Mouse (Mus musculus) MEL (cell line): ENCODE results near the gene Atp23. TPM values are rescaled to one million over a fixed set of nuclear protein-coding genes. Genes with fewer than 3 reads are reported as not detected.

Source experiments
- DNase-seq: peaks from one replicate; pipeline ENCODE4 v3.0.0; 2011; ENCODE audit warnings: low read depth, low spot score
- H3K27ac ChIP-seq: 2 replicates; pipeline ENCODE4 v1.5.1; 2012; ENCODE audit warnings: low read depth, mild to moderate bottlenecking, control low read depth, low read length, moderate library complexity; ENCODE audit not compliant: control insufficient read depth
- H3K27me3 ChIP-seq, 2 experiments: fragments of 150-350 bp in 1 of 2; sonication (generic) in 1 of 2; 2 replicates each; pipeline ENCODE4 v1.6.1; 2012; ENCODE audit warnings: low read length in 2 of 2, mild to moderate bottlenecking in 2 of 2, improper control_type of control experiment in 1 of 2, moderate library complexity in 1 of 2; ENCODE audit not compliant: insufficient read depth in 2 of 2, control insufficient read depth in 1 of 2
- H3K36me3 ChIP-seq, 2 experiments: 2 replicates each; pipeline ENCODE4 v1.6.1; 2012 to 2014; ENCODE audit warnings: low read length in 2 of 2, improper control_type of control experiment in 1 of 2, inconsistent platforms in 1 of 2, mild to moderate bottlenecking in 1 of 2; ENCODE audit not compliant: insufficient read depth in 2 of 2, control insufficient read depth in 1 of 2
- H3K4me1 ChIP-seq, 2 experiments: fragments of 150-350 bp in 1 of 2; sonication (generic) in 1 of 2; 2 replicates each; pipeline ENCODE4 v1.6.1; 2012; ENCODE audit warnings: low read length in 2 of 2, improper control_type of control experiment in 1 of 2, mild to moderate bottlenecking in 1 of 2; ENCODE audit not compliant: insufficient read depth in 2 of 2, control insufficient read depth in 1 of 2
- H3K4me3 ChIP-seq, 2 experiments: fragments of 150-350 bp in 1 of 2; sonication (generic) in 1 of 2; 2 replicates each; pipeline ENCODE4 v1.5.1; 2012; ENCODE audit warnings: low read depth in 2 of 2, low read length in 2 of 2, mild to moderate bottlenecking in 2 of 2, moderate library complexity in 2 of 2, control low read depth in 1 of 2, improper control_type of control experiment in 1 of 2; ENCODE audit not compliant: control insufficient read depth in 1 of 2, insufficient read depth in 1 of 2
- H3K79me2 ChIP-seq: 2 replicates; pipeline ENCODE4 v1.6.1; 2012; ENCODE audit warnings: mild to moderate bottlenecking, low read length, moderate library complexity; ENCODE audit not compliant: control insufficient read depth, poor library complexity, insufficient read depth
- H3K9ac ChIP-seq: 2 replicates; pipeline ENCODE4 v1.6.1; 2012; ENCODE audit warnings: low read depth, mild to moderate bottlenecking, control low read depth, low read length, moderate library complexity; ENCODE audit not compliant: control insufficient read depth, poor library complexity, severe bottlenecking
- H3K9me3 ChIP-seq: fragments of 150-350 bp; sonication (generic); replicated peaks from 2 replicates; pipeline ENCODE4 v1.6.1; 2012; ENCODE audit warnings: mild to moderate bottlenecking, low read length, improper control_type of control experiment, moderate library complexity; ENCODE audit not compliant: insufficient read depth
- CHD1 ChIP-seq: IDR thresholded peaks from 2 replicates; pipeline ENCODE4 v1.6.1; 2012; ENCODE audit warnings: low read depth, mild to moderate bottlenecking, inconsistent platforms, low read length, improper control_type of control experiment
- CHD2 ChIP-seq: IDR thresholded peaks from 2 replicates; pipeline ENCODE4 v1.6.1; 2011; ENCODE audit warnings: low read length, improper control_type of control experiment
- MAFK ChIP-seq: IDR thresholded peaks from 2 replicates; pipeline ENCODE4 v1.6.1; 2011; ENCODE audit warnings: low read depth, mild to moderate bottlenecking, low read length, improper control_type of control experiment, borderline replicate concordance
- MAZ ChIP-seq: IDR thresholded peaks from 2 replicates; pipeline ENCODE4 v1.6.1; 2012; ENCODE audit warnings: low read depth, mild to moderate bottlenecking, inconsistent platforms, low read length, improper control_type of control experiment
- MXI1 ChIP-seq: IDR thresholded peaks from 2 replicates; pipeline ENCODE4 v1.6.1; 2011; ENCODE audit warnings: mild to moderate bottlenecking, low read depth, low read length, improper control_type of control experiment
- MYC ChIP-seq: IDR thresholded peaks from 2 replicates; pipeline ENCODE4 v1.6.1; 2011; ENCODE audit warnings: low read depth, mild to moderate bottlenecking, low read length, improper control_type of control experiment, moderate library complexity
- NELFE ChIP-seq: IDR thresholded peaks from 2 replicates; pipeline ENCODE4 v1.6.1; 2011; ENCODE audit warnings: low read depth, low read length, improper control_type of control experiment
- POLR2AphosphoS2 ChIP-seq: IDR thresholded peaks from 2 replicates; pipeline ENCODE4 v1.6.1; 2011; ENCODE audit warnings: low read length, improper control_type of control experiment
- POLR2AphosphoS5 ChIP-seq: IDR thresholded peaks from 2 replicates; pipeline ENCODE4 v1.6.1; 2012; ENCODE audit warnings: low read depth, borderline replicate concordance, mild to moderate bottlenecking, inconsistent platforms, low read length, moderate library complexity, mixed read lengths
- RCOR1 ChIP-seq: IDR thresholded peaks from 2 replicates; pipeline ENCODE4 v1.6.1; 2012; ENCODE audit warnings: low read depth, mild to moderate bottlenecking, inconsistent platforms, low read length, improper control_type of control experiment
- SIN3A ChIP-seq: IDR thresholded peaks from 2 replicates; pipeline ENCODE4 v1.6.1; 2012; ENCODE audit warnings: low read length, improper control_type of control experiment, inconsistent platforms
- SMC3 ChIP-seq: IDR thresholded peaks from 2 replicates; pipeline ENCODE4 v1.6.1; 2011; ENCODE audit warnings: low read depth, low read length, improper control_type of control experiment
- TAL1 ChIP-seq: IDR thresholded peaks from 2 replicates; pipeline ENCODE4 v1.6.1; 2012; ENCODE audit warnings: mild to moderate bottlenecking, inconsistent platforms, low read length, moderate library complexity, mixed read lengths
- UBTF ChIP-seq: IDR thresholded peaks from 2 replicates; pipeline ENCODE4 v1.6.1; 2012; ENCODE audit warnings: low read depth, mild to moderate bottlenecking, inconsistent platforms, low read length, improper control_type of control experiment, moderate library complexity, borderline replicate concordance; ENCODE audit not compliant: insufficient read depth
- USF1 ChIP-seq: IDR thresholded peaks from 2 replicates; pipeline ENCODE4 v1.6.1; 2014; ENCODE audit warnings: low read depth, mild to moderate bottlenecking, inconsistent platforms, low read length, improper control_type of control experiment, moderate library complexity
- USF2 ChIP-seq, 2 experiments: IDR thresholded peaks; 2 replicates each; pipeline ENCODE4 v1.6.1; 2011 to 2012; ENCODE audit warnings: improper control_type of control experiment in 2 of 2, low read length in 2 of 2, borderline replicate concordance in 1 of 2, inconsistent platforms in 1 of 2, low read depth in 1 of 2, mild to moderate bottlenecking in 1 of 2; ENCODE audit not compliant: insufficient read depth in 1 of 2
- ZKSCAN1 ChIP-seq: IDR thresholded peaks from 2 replicates; pipeline ENCODE4 v1.6.1; 2012; ENCODE audit warnings: low read depth, mild to moderate bottlenecking, inconsistent platforms, low read length, improper control_type of control experiment, moderate library complexity
- ZMIZ1 ChIP-seq: IDR thresholded peaks from 2 replicates; pipeline ENCODE4 v1.6.1; 2012; ENCODE audit warnings: low read depth, mild to moderate bottlenecking, inconsistent platforms, low read length, improper control_type of control experiment, moderate library complexity
- polyA plus RNA-seq, 2 experiments: library from polyadenylated mRNA; stranded (reverse) in 1 of 2; unstranded in 1 of 2; fragments of >175 nt in 1 of 2; fragments of >200 nt in 1 of 2; gene quantifications; 2 replicates each; pipeline versions ENCODE4 v1.2.1 to v1.2.4; 2012; ENCODE audit warnings: low replicate concordance in 2 of 2, low read depth in 1 of 2; ENCODE audit not compliant: insufficient read length in 2 of 2, insufficient read depth in 1 of 2, missing spikeins in 1 of 2
- total RNA-seq: library from RNA; depleted of rRNA; stranded (reverse); fragments of 300-350 nt; gene quantifications from 2 replicates; pipeline ENCODE4 v1.2.3, GENCODE M21; 2012

Atp23 gene
- total and polyA plus RNA-seq, 3 experiments, result 23.0 to 26.1 TPM; not detected in 1

GRCm38 (mm10) chr10:126893145-126893544 lies 8.0 kb downstream of the Atp23 start:
- no peak overlapping the region for H3K27ac ChIP-seq
- H3K9ac ChIP-seq, result no peak overlapping the region
- peaks cover 3 to 8% of the 10 kb centered on the region in 2 experiments; a peak in 3 of 4 replicates for H3K4me1 ChIP-seq
- H3K36me3 ChIP-seq, result peaks cover 8 to 9% of the 10 kb centered on the region in 2 experiments
- H3K79me2 ChIP-seq, result peaks cover 2% of the 10 kb centered on the region; the same call in 1 of the 2 replicates
- H3K9me3 ChIP-seq, result no peaks in the 10 kb centered on the region
- no peaks in the 10 kb centered on the region for H3K27me3 ChIP-seq
- no peak overlapping the region for H3K4me3 ChIP-seq
- TF ChIP-seq CHD1, result no peak
- TF ChIP-seq SIN3A, result no peak
- TF ChIP-seq UBTF, result no peak
- no peak for TF ChIP-seq SMC3
- no peak for TF ChIP-seq ZMIZ1
- no peak for TF ChIP-seq USF2 (IDR thresholded peaks at IDR 0.05; ENCODE audit: borderline replicate concordance in 1 of 2, insufficient read depth in 1 of 2, low read depth in 1 of 2, low read length in 2 of 2)
- no peak for TF ChIP-seq MAZ
- no peak for TF ChIP-seq TAL1
- no peak for TF ChIP-seq RCOR1
- no peak for TF ChIP-seq ZKSCAN1
- TF ChIP-seq MAFK, result no peak
- no peak for TF ChIP-seq USF1
- no peak for TF ChIP-seq MYC
- TF ChIP-seq POLR2AphosphoS2, result no peak
- TF ChIP-seq NELFE, result no peak
- TF ChIP-seq MXI1, result no peak
- no peak for TF ChIP-seq POLR2AphosphoS5
- DNase-seq, result no peak

GRCm38 (mm10) chr10:126873755-126874154 lies 27.4 kb downstream of the Atp23 start:
- no peaks in the 10 kb centered on the region for H3K79me2 ChIP-seq
- DNase-seq, result no peak

More at GRCm38 (mm10) chr10:126873755-126874154, 27.4 kb downstream of the Atp23 start:
- Histone ChIP-seq H3K4me1 (no peaks in the 10 kb centered on the region; a peak in 2 of 4 replicates), H3K9me3 (no peaks in the 10 kb centered on the region), H3K36me3 (peaks cover 0 to 3% of the 10 kb centered on the region in 2 experiments; a peak in 1 of 4 replicates), H3K9ac (no peak overlapping the region), H3K4me3 (no peak overlapping the region), H3K27ac (no peak overlapping the region), H3K27me3 (no peaks in the 10 kb centered on the region)
- no peak for TF ChIP-seq CHD1
- TF ChIP-seq ZKSCAN1, result no peak
- TF ChIP-seq CHD2, result no peak
- TF ChIP-seq POLR2AphosphoS2, result no peak
